Mouse (Mus musculus) midbrain, embryonic 11.5 days (tissue): ENCODE data around the gene Trim43a. TPM values are rescaled to one million over a fixed set of nuclear protein-coding genes. Genes with fewer than 3 reads are reported as not detected.
A peak's percentile ranks its signal among the peaks of the same experiment; 100 is the strongest.
"Not testable (repeated sequence)": the region's sequence is repeated elsewhere in the genome, so short reads cannot be mapped to it uniquely, and the experiment has no call there.

ENCODE experiments used
- ATAC-seq: fragments of 200-750 bp; cut with Nextera tagmentation; 2 replicates; pipeline ENCODE4 v1.8.0; 2017; ENCODE audit warnings: moderate TSS enrichment, moderate library complexity; ENCODE audit not compliant: low FRiP score
- DNase-seq: peaks from one replicate; pipeline ENCODE4 v3.0.0; 2015; ENCODE audit warnings: low spot score; ENCODE audit errors: missing footprints
- H3K27ac ChIP-seq: fragments of 300-500 bp; sonication (generic); 2 replicates; pipeline ENCODE4 v1.5.1; 2014; ENCODE audit warnings: low read depth, low read length
- H3K27me3 ChIP-seq: fragments of 300-500 bp; sonication (generic); 2 replicates; pipeline ENCODE4 v1.6.1; 2014; ENCODE audit warnings: mild to moderate bottlenecking, low read length, moderate library complexity, mixed read lengths; ENCODE audit not compliant: control insufficient read depth, insufficient read depth
- H3K36me3 ChIP-seq: fragments of 300-500 bp; sonication (generic); 2 replicates; pipeline ENCODE4 v1.6.1; 2014; ENCODE audit warnings: mild to moderate bottlenecking, low read length, moderate library complexity, mixed read lengths; ENCODE audit not compliant: control insufficient read depth, insufficient read depth
- H3K4me1 ChIP-seq: fragments of 300-500 bp; sonication (generic); 2 replicates; pipeline ENCODE4 v1.6.1; 2014; ENCODE audit warnings: low read length; ENCODE audit not compliant: control insufficient read depth, insufficient read depth
- H3K4me2 ChIP-seq: fragments of 300-500 bp; sonication (generic); 2 replicates; pipeline ENCODE4 v1.6.1; 2014; ENCODE audit warnings: mild to moderate bottlenecking, moderate library complexity
- H3K4me3 ChIP-seq: fragments of 300-500 bp; sonication (generic); 2 replicates; pipeline ENCODE4 v1.5.1; 2014; ENCODE audit warnings: low read depth, low read length
- H3K9ac ChIP-seq: fragments of 300-500 bp; sonication (generic); 2 replicates; pipeline ENCODE4 v1.6.1; 2014; ENCODE audit warnings: low read length
- H3K9me3 ChIP-seq: fragments of 300-500 bp; sonication (generic); 2 replicates; pipeline ENCODE4 v1.6.1; 2016; ENCODE audit warnings: low read length; ENCODE audit not compliant: control insufficient read depth
- WGBS: fragments of 180-500 bp; shearing (Covaris S2); extraction: QIAGEN DNeasy Blood & Tissue Kit; methylation state at CpG from one replicate; pipeline ENCODE4 v1.1.7; 2014; 5-methylcytosine and 5-hydroxymethylcytosine counted together
- polyA plus RNA-seq: library from polyadenylated mRNA; unstranded; fragments of >200 nt; fragmentation: Nextera tagmentation; extraction: Ambion mirVana; gene quantifications from 2 replicates; pipeline ENCODE4 v1.2.1, GENCODE M21; 2014

The Trim43a gene
- polyA plus RNA-seq, 1 experiment from 2014 or later = not detected

GRCm38 (mm10) chr9:88548614-88548945, 32.1 kb upstream of the Trim43a start:
- Histone ChIP-seq H3K4me2 (peak overlapping the region; percentile 70), H3K4me1 (peaks cover 8% of the 10 kb centered on the region; the same call in 1 of the 2 replicates), H3K4me3 (peak overlapping the region; percentile 65), H3K27ac (no peak overlapping the region), H3K9me3 (no peaks in the 10 kb centered on the region), H3K9ac (peak overlapping the region; percentile 65), H3K36me3 (no peaks in the 10 kb centered on the region), H3K27me3 (no peaks in the 10 kb centered on the region)
- DNase-seq (no peak), ATAC-seq (no peak)
- 8% methylated on average over 8 of the region's 8 CpGs for WGBS

- Histone ChIP-seq H3K4me2 (no peak overlapping the region), H3K36me3 (no peaks in the 10 kb centered on the region), H3K27ac (no peak overlapping the region), H3K9ac (no peak overlapping the region), H3K4me3 (no peak overlapping the region), H3K9me3 (no peaks in the 10 kb centered on the region), H3K27me3 (no peaks in the 10 kb centered on the region), H3K4me1 (peaks cover 8% of the 10 kb centered on the region; the same call in 1 of the 2 replicates)
- ATAC-seq (no peak), DNase-seq (no peak)
- 97% methylated on average over 14 of the region's 14 CpGs for WGBS
These were observed 27.6 kb upstream of the Trim43a start for GRCm38 (mm10) chr9:88553071-88553470.

- WGBS = 84% methylated on average over 4 of the region's 4 CpGs
- H3K4me1 ChIP-seq = no peaks in the 10 kb centered on the region
- no peak overlapping the region for H3K4me3 ChIP-seq
- H3K36me3 ChIP-seq = no peaks in the 10 kb centered on the region
- H3K9me3 ChIP-seq = no peaks in the 10 kb centered on the region
- H3K4me2 ChIP-seq = no peak overlapping the region
- DNase-seq (no peak), ATAC-seq (no peak)
- no peaks in the 10 kb centered on the region for H3K27me3 ChIP-seq
- H3K27ac ChIP-seq = no peak overlapping the region
- H3K9ac ChIP-seq = no peak overlapping the region
These were observed 22.5 kb upstream of the Trim43a start for GRCm38 (mm10) chr9:88558146-88558545.

GRCm38 (mm10) chr9:88561476-88561875, 19.2 kb upstream of the Trim43a start:
- WGBS = 91% methylated on average over 2 of the region's 2 CpGs
- not testable (repeated sequence) for H3K4me1 ChIP-seq, DNase-seq, ATAC-seq, H3K9me3 ChIP-seq, H3K36me3 ChIP-seq, H3K27ac ChIP-seq, H3K9ac ChIP-seq, H3K4me2 ChIP-seq, H3K27me3 ChIP-seq, H3K4me3 ChIP-seq

- not testable (repeated sequence) for H3K27me3 ChIP-seq, ATAC-seq, H3K27ac ChIP-seq, DNase-seq, H3K4me3 ChIP-seq, H3K9ac ChIP-seq, H3K4me2 ChIP-seq, H3K4me1 ChIP-seq
- Histone ChIP-seq H3K36me3 (peaks cover 23% of the 10 kb centered on the region), H3K9me3 (peaks cover 24% of the 10 kb centered on the region)
- 98% methylated on average over 3 of the region's 3 CpGs for WGBS
These were observed 10.2 kb upstream of the Trim43a start for GRCm38 (mm10) chr9:88570471-88570870.

- H3K9me3 ChIP-seq, ATAC-seq, H3K4me2 ChIP-seq, DNase-seq, H3K4me3 ChIP-seq, H3K9ac ChIP-seq, H3K27me3 ChIP-seq, H3K36me3 ChIP-seq, H3K4me1 ChIP-seq, H3K27ac ChIP-seq: not testable (repeated sequence)
- 91% methylated on average over 6 of the region's 6 CpGs for WGBS
These were observed 13.0 kb downstream of the Trim43a start for GRCm38 (mm10) chr9:88593708-88594107.

GRCm38 (mm10) chr9:88599206-88600162, 18.8 kb downstream of the Trim43a start:
- peak; percentile 100 for ATAC-seq
- H3K27ac ChIP-seq, H3K36me3 ChIP-seq, H3K9me3 ChIP-seq, H3K27me3 ChIP-seq, H3K9ac ChIP-seq, H3K4me1 ChIP-seq: not testable (repeated sequence)
- H3K4me2 ChIP-seq = peak overlapping the region; percentile 37
- WGBS = under 1% methylated on average over 46 of the region's 50 CpGs
- peak; percentile 98 for DNase-seq
- peak overlapping the region; percentile 21 for H3K4me3 ChIP-seq

- H3K9me3 ChIP-seq, H3K9ac ChIP-seq, H3K4me1 ChIP-seq, DNase-seq, H3K27ac ChIP-seq, H3K27me3 ChIP-seq, H3K4me3 ChIP-seq, ATAC-seq, H3K4me2 ChIP-seq, H3K36me3 ChIP-seq: not testable (repeated sequence)
- WGBS = 79% methylated on average over 13 of the region's 20 CpGs
These were observed 45.3 kb downstream of the Trim43a start for GRCm38 (mm10) chr9:88625803-88626514.

GRCm38 (mm10) chr9:88638125-88638524, 57.4 kb downstream of the Trim43a start:
- not testable (repeated sequence) for H3K4me1 ChIP-seq, H3K4me2 ChIP-seq, H3K27me3 ChIP-seq, H3K9ac ChIP-seq, H3K4me3 ChIP-seq, H3K9me3 ChIP-seq, DNase-seq, H3K27ac ChIP-seq, ATAC-seq, H3K36me3 ChIP-seq
- WGBS = 89% methylated on average over 1 of the region's 1 CpGs
